8 mouse cellular contexts compared by ENCODE assay signal in the genomic region with DNA sequence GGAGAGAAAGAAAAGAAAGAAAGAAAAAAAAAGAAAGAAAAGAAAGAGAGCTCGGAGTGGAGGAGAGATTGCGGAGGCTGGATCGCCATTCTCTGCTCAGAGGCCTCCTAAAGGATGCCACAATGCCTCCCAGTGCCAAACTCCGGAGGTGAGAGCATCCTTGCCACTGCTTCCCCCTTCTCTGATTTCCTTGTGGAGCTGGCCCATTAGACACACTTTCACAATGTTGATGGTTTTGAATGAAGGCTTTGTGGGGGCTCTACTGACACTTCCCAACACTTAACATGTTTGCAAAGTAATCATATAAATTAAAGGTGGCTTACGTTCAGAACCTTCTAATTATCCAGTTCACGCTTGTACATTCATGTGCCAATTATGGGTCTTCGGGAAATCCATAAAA.
A peak's percentile ranks its signal among the peaks of the same experiment; 100 is the strongest.
DNase-seq lines count a peak whose midpoint lies in the region; ATAC-seq lines count a peak whose summit lies in the region.

No protein-coding gene starts in this region.

- no peak for ATAC-seq in heart, embryonic 15.5 days (replicated peaks; ENCODE audit: insufficient number of reproducible peaks, insufficient read depth, low FRiP score, low read depth)
- no peak for ATAC-seq in hindbrain, embryonic 13.5 days (ENCODE audit: low FRiP score)
- ATAC-seq in midbrain, embryonic 13.5 days, result no peak

- H3K4me3 ChIP-seq in heart, embryonic 15.5 days, result peak overlapping the region; percentile 69
- peak overlapping the region; percentile 79 for H3K4me3 ChIP-seq in embryonic facial prominence, embryonic 10.5 days
- peak overlapping the region; percentile 73 for H3K4me3 ChIP-seq in hindbrain, embryonic 13.5 days
- H3K4me3 ChIP-seq in midbrain, embryonic 13.5 days (replicated peaks), result peak overlapping the region; percentile 79

- H3K36me3 ChIP-seq in heart, embryonic 15.5 days, result no peaks in the 10 kb centered on the region
- H3K36me3 ChIP-seq in embryonic facial prominence, embryonic 10.5 days (replicated peaks), result no peaks in the 10 kb centered on the region
- H3K36me3 ChIP-seq in hindbrain, embryonic 13.5 days, result no peaks in the 10 kb centered on the region
- H3K36me3 ChIP-seq in midbrain, embryonic 13.5 days, result no peaks in the 10 kb centered on the region

- no peak overlapping the region for H3K27ac ChIP-seq in heart, embryonic 15.5 days
- no peak overlapping the region for H3K27ac ChIP-seq in embryonic facial prominence, embryonic 10.5 days (replicated peaks)
- peak overlapping the region; percentile 55 for H3K27ac ChIP-seq in hindbrain, embryonic 13.5 days
- H3K27ac ChIP-seq in midbrain, embryonic 13.5 days, result peak overlapping the region; percentile 95

- peak overlapping the region; percentile 98 for H3K4me2 ChIP-seq in heart, embryonic 15.5 days
- H3K4me2 ChIP-seq in hindbrain, embryonic 13.5 days, result peak overlapping the region; percentile 92
- peak overlapping the region; percentile 81 for H3K4me2 ChIP-seq in midbrain, embryonic 13.5 days (replicated peaks)

- H3K4me1 ChIP-seq in heart, embryonic 15.5 days (replicated peaks), result peaks cover 14% of the 10 kb centered on the region
- peaks cover 35% of the 10 kb centered on the region for H3K4me1 ChIP-seq in embryonic facial prominence, embryonic 10.5 days
- H3K4me1 ChIP-seq in hindbrain, embryonic 13.5 days (replicated peaks), result peaks cover 39% of the 10 kb centered on the region
- peaks cover 27% of the 10 kb centered on the region for H3K4me1 ChIP-seq in midbrain, embryonic 13.5 days (replicated peaks)

- 8% methylated on average over 7 of the region's 7 CpGs for WGBS in heart, embryonic 15.5 days
- WGBS in embryonic facial prominence, embryonic 10.5 days, result 4% methylated on average over 7 of the region's 7 CpGs
- 6% methylated on average over 7 of the region's 7 CpGs for WGBS in hindbrain, embryonic 13.5 days
- WGBS in midbrain, embryonic 13.5 days, result 9% methylated on average over 7 of the region's 7 CpGs

- peaks cover 79% of the 10 kb centered on the region for H3K27me3 ChIP-seq in heart, embryonic 15.5 days
- H3K27me3 ChIP-seq in embryonic facial prominence, embryonic 10.5 days (replicated peaks; ENCODE audit: low read depth, poor library complexity, severe bottlenecking), result peaks cover 79% of the 10 kb centered on the region
- H3K27me3 ChIP-seq in hindbrain, embryonic 13.5 days, result peaks cover 17% of the 10 kb centered on the region
- peaks cover 11% of the 10 kb centered on the region; the same call in 1 of the 2 replicates for H3K27me3 ChIP-seq in midbrain, embryonic 13.5 days

- H3K9ac ChIP-seq in heart, embryonic 15.5 days, result no peak overlapping the region
- H3K9ac ChIP-seq in hindbrain, embryonic 13.5 days, result peak overlapping the region; percentile 87
- peak overlapping the region; percentile 91 for H3K9ac ChIP-seq in midbrain, embryonic 13.5 days (replicated peaks)

- no peaks in the 10 kb centered on the region for H3K9me3 ChIP-seq in heart, embryonic 15.5 days (replicated peaks)
- no peaks in the 10 kb centered on the region for H3K9me3 ChIP-seq in embryonic facial prominence, embryonic 10.5 days
- no peaks in the 10 kb centered on the region for H3K9me3 ChIP-seq in hindbrain, embryonic 13.5 days
- H3K9me3 ChIP-seq in midbrain, embryonic 13.5 days, result no peaks in the 10 kb centered on the region

- no peak for DNase-seq in heart, adult 9 months (ENCODE audit: low spot score in 2 of 2)
- no peak for DNase-seq in embryonic facial prominence, embryonic 10.5 days (ENCODE audit: low spot score)
- no peak for DNase-seq in adrenal gland, adult 8-10 months
- no peak for DNase-seq in adrenal gland, postnatal 25 days
- DNase-seq in kidney, postnatal 10 days, result no peak

Comparison
In these comparisons a context has a peak if more than half of its experiments do, and no peak if none do; other contexts are left out.
1. H3K27ac ChIP-seq: peak in hindbrain, embryonic 13.5 days (single experiment) and midbrain, embryonic 13.5 days (single experiment); none in heart, embryonic 15.5 days (single experiment) and embryonic facial prominence, embryonic 10.5 days (single experiment).
2. Peak in every context shown above with its lines, with median percentiles within 50 percentile points of each other: H3K4me2 ChIP-seq and H3K4me3 ChIP-seq.